Mouse (Mus musculus): ENCODE results near the gene Btbd19. TPM values are rescaled to one million over a fixed set of nuclear protein-coding genes. Genes with fewer than 3 reads are reported as not detected.

Gene Btbd19
- 19.5 to 25.2 TPM (median 22.8 TPM) in 4 replicates for total RNA-seq (2023; ENCODE audit: inconsistent age)

GRCm38 (mm10) chr4:117125348-117125909 lies at the start of gene Btbd19:
Gene Btbd19 (minus strand): TSS chr4:117125725.

GRCm38 (mm10) chr4:117155792-117156355 lies 30.3 kb upstream of the Btbd19 start, which contains the start of gene Rps8:
Gene Rps8 (minus strand): TSS chr4:117156243.

GRCm38 (mm10) chr4:117133817-117134600 lies 8.5 kb upstream of the Btbd19 start, which contains the start of gene Plk3:
Gene Plk3 (minus strand): TSS chr4:117133963.

GRCm38 (mm10) chr4:117126675-117127290 lies 1.3 kb upstream of the Btbd19 start, which contains the start of gene Tctex1d4:
Gene Tctex1d4 (plus strand): TSS chr4:117126794.

GRCm38 (mm10) chr4:117095551-117096452 lies 29.7 kb downstream of the Btbd19 start, which contains the start of gene Ptch2:
Gene Ptch2 (plus strand): TSS chr4:117096075.

Other genes starting within 250 kb of the Btbd19 start
- gene Zswim5, start 248.3 kb downstream of the Btbd19 start, total RNA-seq (2023; ENCODE audit: inconsistent age) = not detected in 4 replicates
- 41.8 to 57.5 TPM (median 55.2 TPM) in 4 replicates for gene Urod, start 131.3 kb downstream of the Btbd19 start, total RNA-seq (2023; ENCODE audit: inconsistent age)
- gene Hectd3, start 130.4 kb downstream of the Btbd19 start, total RNA-seq (2023; ENCODE audit: inconsistent age) = 39.1 to 52.3 TPM (median 45.1 TPM) in 4 replicates
- 26.1 to 30.6 TPM (median 29.1 TPM) in 4 replicates for gene Eif2b3, start 106.3 kb downstream of the Btbd19 start, total RNA-seq (2023; ENCODE audit: inconsistent age)
- 1.0 TPM in 1 of 4 replicates, not detected in the others for gene Ptch2, start 29.6 kb downstream of the Btbd19 start, total RNA-seq (2023; ENCODE audit: inconsistent age)
- gene Tctex1d4, start 1.1 kb upstream of the Btbd19 start, total RNA-seq (2023; ENCODE audit: inconsistent age) = 0.78 TPM in 1 of 4 replicates, not detected in the others
- gene Plk3, start 8.2 kb upstream of the Btbd19 start, total RNA-seq (2023; ENCODE audit: inconsistent age) = 21.9 to 26.2 TPM (median 25.3 TPM) in 4 replicates
- 2,066 to 2,171 TPM (median 2,129 TPM) in 4 replicates for gene Rps8, start 30.5 kb upstream of the Btbd19 start, total RNA-seq (2023; ENCODE audit: inconsistent age)
- 1.2 to 1.9 TPM (median 1.3 TPM) in 4 replicates for gene Kif2c, start 56.9 kb upstream of the Btbd19 start, total RNA-seq (2023; ENCODE audit: inconsistent age)
- 1.7 TPM in 1 of 4 replicates, not detected in the others for gene Tmem53, start 126.2 kb upstream of the Btbd19 start, total RNA-seq (2023; ENCODE audit: inconsistent age)
- gene Armh1, start 126.4 kb upstream of the Btbd19 start, total RNA-seq (2023; ENCODE audit: inconsistent age) = not detected in 4 replicates